Mouse (Mus musculus): ENCODE data around the gene Pax7. TPM values are rescaled to one million over a fixed set of nuclear protein-coding genes. Genes with fewer than 3 reads are reported as not detected.

Gene Pax7
- total RNA-seq, 1 experiment, result 0.09 TPM

DNA sequence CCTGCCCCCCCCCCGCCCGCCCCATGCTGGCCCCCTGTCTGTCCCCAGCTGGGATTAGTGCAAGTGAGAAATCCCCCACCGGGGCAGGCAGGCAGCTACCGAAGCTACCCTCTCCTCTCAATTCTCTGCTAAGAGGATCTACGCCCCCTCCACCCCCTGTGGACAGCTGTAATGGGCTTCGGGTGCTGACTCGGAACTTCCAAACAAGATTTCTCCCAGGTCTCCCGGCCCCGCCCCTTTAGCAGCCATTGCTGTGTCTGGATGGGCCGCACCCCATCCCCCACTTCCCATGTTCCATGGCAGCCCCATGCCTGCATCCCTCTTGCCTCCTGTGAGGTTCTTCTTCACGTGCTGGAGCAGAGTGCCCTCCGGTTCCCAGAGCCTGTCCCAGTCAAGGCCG is 76.4 kb downstream of the Pax7 start:
- Histone ChIP-seq H3K27ac (ENCODE audit: insufficient read depth, low read depth, low read length, poor library complexity, severe bottlenecking) (no peak overlapping the region), H3K4me1 (ENCODE audit: control insufficient read depth in 2 of 2, insufficient read depth in 2 of 2, low read length in 2 of 2, poor library complexity in 1 of 2) (peaks cover 0 to 10% of the 10 kb centered on the region in 2 experiments; a peak in 1 of 4 replicates), H3K9ac (ENCODE audit: insufficient read depth, low read depth, low read length, poor library complexity, severe bottlenecking) (no peak overlapping the region), H3K4me3 (ENCODE audit: insufficient read depth in 1 of 2, low read depth in 1 of 2, low read length in 2 of 2, poor library complexity in 1 of 2, severe bottlenecking in 1 of 2) (no peak overlapping the region), H3K9me3 (ENCODE audit: control insufficient read depth, insufficient read depth, low read depth, low read length) (no peaks in the 10 kb centered on the region), H3K36me3 (ENCODE audit: control insufficient read depth, insufficient read depth, low read length, poor library complexity, severe bottlenecking) (no peaks in the 10 kb centered on the region)
- no peak for TF ChIP-seq ZNF384 (IDR thresholded peaks at IDR 0.05; ENCODE audit: low read depth, low read length)
- no peak for TF ChIP-seq MAFK (IDR thresholded peaks at IDR 0.05; ENCODE audit: insufficient read depth, low read depth, low read length)
- no peak for TF ChIP-seq HCFC1 (IDR thresholded peaks at IDR 0.05; ENCODE audit: borderline replicate concordance, insufficient read depth, low read length)
- TF ChIP-seq CHD2 (IDR thresholded peaks at IDR 0.05; ENCODE audit: low read depth, low read length), result no peak
- no peak for TF ChIP-seq ZC3H11A (IDR thresholded peaks at IDR 0.05; ENCODE audit: borderline replicate concordance, low read depth, low read length)
- DNase-seq (ENCODE audit: low read depth, low spot score), result peak; percentile 33
- in situ Hi-C loops (cut with MboI; ENCODE audit: low sequenced_read_pairs in 2 of 2, unreplicated experiment in 2 of 2), result no loop called here

DNA sequence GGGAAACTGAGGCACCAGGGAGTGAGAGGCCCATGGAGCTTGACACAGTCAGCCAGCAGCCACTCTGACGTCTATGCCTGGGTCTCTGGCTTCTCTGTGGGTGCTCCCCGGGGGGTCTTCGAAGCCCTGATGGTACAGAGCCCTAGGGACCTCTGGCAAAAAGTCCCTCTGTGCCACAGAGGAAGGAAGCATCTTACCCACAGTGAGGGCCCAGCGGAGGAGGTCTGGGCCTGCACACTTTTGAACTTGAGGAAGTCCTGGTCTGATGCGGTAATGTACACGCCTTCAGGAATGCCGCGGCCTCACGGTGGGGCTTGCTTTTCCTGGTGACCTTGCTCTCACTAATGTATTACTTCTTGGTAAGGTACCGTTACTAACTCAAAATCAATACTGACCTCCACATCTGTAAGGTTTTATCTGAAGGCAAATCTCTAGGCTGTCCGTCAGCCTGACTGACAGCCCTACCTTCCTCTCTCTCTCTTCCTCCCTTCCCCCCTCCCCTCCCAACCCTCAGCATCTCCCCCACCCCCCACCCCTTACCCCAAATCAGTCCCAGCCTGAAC is 79.1 kb downstream of the Pax7 start:
- no peak overlapping the region for H3K27ac ChIP-seq (ENCODE audit: insufficient read depth, low read depth, low read length, poor library complexity, severe bottlenecking)
- no peak overlapping the region for H3K4me3 ChIP-seq (ENCODE audit: insufficient read depth in 1 of 2, low read depth in 1 of 2, low read length in 2 of 2, poor library complexity in 1 of 2, severe bottlenecking in 1 of 2)
- no peak for TF ChIP-seq ZNF384 (IDR thresholded peaks at IDR 0.05; ENCODE audit: low read depth, low read length)
- TF ChIP-seq HCFC1 (IDR thresholded peaks at IDR 0.05; ENCODE audit: borderline replicate concordance, insufficient read depth, low read length), result no peak
- no peak for TF ChIP-seq MAFK (IDR thresholded peaks at IDR 0.05; ENCODE audit: insufficient read depth, low read depth, low read length)
- TF ChIP-seq ZC3H11A (IDR thresholded peaks at IDR 0.05; ENCODE audit: borderline replicate concordance, low read depth, low read length), result no peak
- TF ChIP-seq CHD2 (IDR thresholded peaks at IDR 0.05; ENCODE audit: low read depth, low read length), result no peak
- H3K9ac ChIP-seq (ENCODE audit: insufficient read depth, low read depth, low read length, poor library complexity, severe bottlenecking), result no peak overlapping the region
- no peaks in the 10 kb centered on the region for H3K9me3 ChIP-seq (ENCODE audit: control insufficient read depth, insufficient read depth, low read depth, low read length)
- H3K36me3 ChIP-seq (ENCODE audit: control insufficient read depth, insufficient read depth, low read length, poor library complexity, severe bottlenecking), result no peaks in the 10 kb centered on the region
- DNase-seq (ENCODE audit: low read depth, low spot score), result no peak
- peaks cover 0 to 10% of the 10 kb centered on the region in 2 experiments; a peak in 1 of 4 replicates for H3K4me1 ChIP-seq (ENCODE audit: control insufficient read depth in 2 of 2, insufficient read depth in 2 of 2, low read length in 2 of 2, poor library complexity in 1 of 2)
- in situ Hi-C loops (cut with MboI; ENCODE audit: low sequenced_read_pairs in 2 of 2, unreplicated experiment in 2 of 2), result no loop called here

GRCm38 (mm10) chr4:139750926-139751325 is 82.4 kb downstream of the Pax7 start:
- Histone ChIP-seq H3K9ac (ENCODE audit: insufficient read depth, low read depth, low read length, poor library complexity, severe bottlenecking) (no peak overlapping the region), H3K4me3 (ENCODE audit: insufficient read depth in 1 of 2, low read depth in 1 of 2, low read length in 2 of 2, poor library complexity in 1 of 2, severe bottlenecking in 1 of 2) (no peak overlapping the region), H3K9me3 (ENCODE audit: control insufficient read depth, insufficient read depth, low read depth, low read length) (no peaks in the 10 kb centered on the region), H3K36me3 (ENCODE audit: control insufficient read depth, insufficient read depth, low read length, poor library complexity, severe bottlenecking) (no peaks in the 10 kb centered on the region), H3K27ac (ENCODE audit: insufficient read depth, low read depth, low read length, poor library complexity, severe bottlenecking) (no peak overlapping the region), H3K4me1 (ENCODE audit: control insufficient read depth in 2 of 2, insufficient read depth in 2 of 2, low read length in 2 of 2, poor library complexity in 1 of 2) (peaks cover 0 to 6% of the 10 kb centered on the region in 2 experiments; a peak in 1 of 4 replicates)
- in situ Hi-C loops (cut with MboI; ENCODE audit: low sequenced_read_pairs in 2 of 2, unreplicated experiment in 2 of 2), result no loop called here
- TF ChIP-seq CHD2 (IDR thresholded peaks at IDR 0.05; ENCODE audit: low read depth, low read length) (no peak), HCFC1 (IDR thresholded peaks at IDR 0.05; ENCODE audit: borderline replicate concordance, insufficient read depth, low read length) (no peak), MAFK (IDR thresholded peaks at IDR 0.05; ENCODE audit: insufficient read depth, low read depth, low read length) (no peak), ZC3H11A (IDR thresholded peaks at IDR 0.05; ENCODE audit: borderline replicate concordance, low read depth, low read length) (no peak), ZNF384 (IDR thresholded peaks at IDR 0.05; ENCODE audit: low read depth, low read length) (no peak)
- DNase-seq (ENCODE audit: low read depth, low spot score), result no peak

DNA sequence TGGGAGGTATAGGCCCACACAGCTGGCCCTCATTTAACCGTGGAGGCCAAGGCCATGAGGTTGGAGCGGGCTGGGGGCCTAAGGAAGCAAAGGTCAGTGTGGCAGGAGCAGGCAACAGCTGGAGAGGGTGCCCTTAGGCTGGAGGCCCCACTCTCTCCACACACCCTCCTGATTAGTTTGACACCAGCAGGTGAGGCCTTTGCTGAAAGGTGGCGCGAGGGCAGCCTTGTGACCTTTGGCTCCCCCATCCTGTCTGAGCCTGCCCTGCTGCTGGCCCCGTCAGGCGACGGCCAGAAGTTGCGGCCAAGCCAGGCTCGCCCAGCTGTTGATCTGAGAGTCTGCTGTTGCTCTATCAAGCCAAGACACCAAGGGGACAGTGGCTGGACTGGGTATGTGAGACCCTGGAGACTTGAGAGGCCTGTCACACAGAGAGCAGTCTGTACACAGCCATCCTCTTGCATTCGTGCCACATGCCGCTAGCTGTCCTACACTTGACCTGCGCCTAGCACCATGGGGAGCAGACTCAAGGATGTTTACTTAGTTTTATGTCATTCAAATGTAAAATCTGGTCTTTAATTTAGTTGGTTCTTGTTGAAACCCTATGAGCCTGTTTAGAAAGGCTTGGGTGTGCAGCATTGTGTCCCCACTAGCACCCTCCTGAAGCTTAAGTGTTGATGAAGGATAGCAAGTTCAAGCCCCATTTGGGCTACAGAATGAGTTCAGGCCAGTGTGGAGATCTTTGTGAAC is 86.0 kb downstream of the Pax7 start:
- no peak overlapping the region for H3K9ac ChIP-seq (ENCODE audit: insufficient read depth, low read depth, low read length, poor library complexity, severe bottlenecking)
- in situ Hi-C loops (cut with MboI; ENCODE audit: low sequenced_read_pairs in 2 of 2, unreplicated experiment in 2 of 2), result no loop called here
- no peak for DNase-seq (ENCODE audit: low read depth, low spot score)
- H3K4me1 ChIP-seq (ENCODE audit: control insufficient read depth in 2 of 2, insufficient read depth in 2 of 2, low read length in 2 of 2, poor library complexity in 1 of 2), result peaks cover 0 to 5% of the 10 kb centered on the region in 2 experiments; a peak in 1 of 4 replicates
- no peak for TF ChIP-seq ZNF384 (IDR thresholded peaks at IDR 0.05; ENCODE audit: low read depth, low read length)
- no peak for TF ChIP-seq HCFC1 (IDR thresholded peaks at IDR 0.05; ENCODE audit: borderline replicate concordance, insufficient read depth, low read length)
- no peak for TF ChIP-seq MAFK (IDR thresholded peaks at IDR 0.05; ENCODE audit: insufficient read depth, low read depth, low read length)
- TF ChIP-seq ZC3H11A (IDR thresholded peaks at IDR 0.05; ENCODE audit: borderline replicate concordance, low read depth, low read length), result no peak
- no peak for TF ChIP-seq CHD2 (IDR thresholded peaks at IDR 0.05; ENCODE audit: low read depth, low read length)
- H3K9me3 ChIP-seq (ENCODE audit: control insufficient read depth, insufficient read depth, low read depth, low read length), result no peaks in the 10 kb centered on the region
- H3K4me3 ChIP-seq (ENCODE audit: insufficient read depth in 1 of 2, low read depth in 1 of 2, low read length in 2 of 2, poor library complexity in 1 of 2, severe bottlenecking in 1 of 2), result no peak overlapping the region
- no peak overlapping the region for H3K27ac ChIP-seq (ENCODE audit: insufficient read depth, low read depth, low read length, poor library complexity, severe bottlenecking)
- H3K36me3 ChIP-seq (ENCODE audit: control insufficient read depth, insufficient read depth, low read length, poor library complexity, severe bottlenecking), result no peaks in the 10 kb centered on the region

All from ES-E14 (cell line).